17 mouse cellular contexts compared by ENCODE assay signal in the genomic region with DNA sequence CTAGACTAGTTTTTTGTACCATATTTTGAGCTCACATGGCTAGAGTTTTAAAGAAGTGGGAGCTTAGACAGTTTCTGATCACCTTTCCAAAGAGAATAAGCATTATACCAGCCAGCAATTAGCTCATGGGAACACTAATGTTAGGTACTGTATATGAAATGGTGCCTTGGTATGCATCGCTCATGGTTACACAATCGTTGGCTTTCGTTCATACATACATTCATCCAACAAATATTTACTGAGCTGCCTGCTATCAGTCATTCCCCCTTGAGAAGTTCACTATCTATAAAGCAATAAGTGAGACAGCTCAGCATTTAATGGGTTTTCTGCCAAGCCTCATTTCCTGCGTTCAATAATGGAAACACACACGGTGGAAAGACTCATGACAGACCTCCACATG.
"Had no signal": no experiment of that assay in that cellular context is flagged by ENCODE, and none has a peak within 500 bp of the region (broad histone marks: within the 10 kb centered on the region; RNA-seq: fewer than 3 reads in every experiment).

No protein-coding gene starts in this region.

- H3K9ac ChIP-seq: lung, embryonic 15.5 days; midbrain, embryonic 13.5 days; midbrain, embryonic 15.5 days; neural tube, embryonic 12.5 days; stomach, embryonic 15.5 days had no signal

- H3K4me3 ChIP-seq: lung, embryonic 15.5 days; megakaryocyte, embryonic 14.5 days; midbrain, embryonic 13.5 days; midbrain, embryonic 15.5 days; neural tube, embryonic 12.5 days; stomach, embryonic 15.5 days had no signal

- H3K27me3 ChIP-seq: lung, embryonic 15.5 days; megakaryocyte, embryonic 14.5 days; midbrain, embryonic 13.5 days; midbrain, embryonic 15.5 days; neural tube, embryonic 12.5 days; stomach, embryonic 15.5 days had no signal

- ATAC-seq: lung, postnatal 0 days; midbrain, embryonic 13.5 days; midbrain, embryonic 15.5 days had no signal

- DNase-seq: lung, adult 2 months; lung, postnatal 14 days; lung, postnatal 36 days; right cerebral cortex, postnatal 14 days; thymus, adult 2 months; thymus, postnatal 25 days; thymus, postnatal 4 days had no signal

- H3K27ac ChIP-seq: lung, embryonic 15.5 days; macrophage; midbrain, embryonic 13.5 days; midbrain, embryonic 15.5 days; neural tube, embryonic 12.5 days; stomach, embryonic 15.5 days; stomach, postnatal 0 days had no signal

- H3K36me3 ChIP-seq: lung, embryonic 15.5 days; midbrain, embryonic 13.5 days; midbrain, embryonic 15.5 days; neural tube, embryonic 12.5 days; stomach, embryonic 15.5 days had no signal

- H3K9me3 ChIP-seq: lung, embryonic 15.5 days; megakaryocyte, embryonic 14.5 days; midbrain, embryonic 13.5 days; midbrain, embryonic 15.5 days; neural tube, embryonic 12.5 days; stomach, embryonic 15.5 days had no signal

- H3K4me2 ChIP-seq: lung, embryonic 15.5 days; midbrain, embryonic 11.5 days; midbrain, embryonic 13.5 days; midbrain, embryonic 15.5 days; neural tube, embryonic 12.5 days; stomach, embryonic 15.5 days had no signal
